Mouse (Mus musculus): Measurements from ENCODE around the gene Rtcb. TPM values are rescaled to one million over a fixed set of nuclear protein-coding genes. Genes with fewer than 3 reads are reported as not detected.

The Rtcb gene
- 106 TPM for total RNA-seq (2023)

GRCm38 (mm10) chr10:85957464-85957950 is at the start of gene Rtcb:
Rtcb (minus strand) TSS chr10:85957823.

GRCm38 (mm10) chr10:85927676-85928445 is 29.8 kb downstream of the Rtcb start, which contains the start of gene Ascl4:
Ascl4 (plus strand) TSS chr10:85927681.

DNA sequence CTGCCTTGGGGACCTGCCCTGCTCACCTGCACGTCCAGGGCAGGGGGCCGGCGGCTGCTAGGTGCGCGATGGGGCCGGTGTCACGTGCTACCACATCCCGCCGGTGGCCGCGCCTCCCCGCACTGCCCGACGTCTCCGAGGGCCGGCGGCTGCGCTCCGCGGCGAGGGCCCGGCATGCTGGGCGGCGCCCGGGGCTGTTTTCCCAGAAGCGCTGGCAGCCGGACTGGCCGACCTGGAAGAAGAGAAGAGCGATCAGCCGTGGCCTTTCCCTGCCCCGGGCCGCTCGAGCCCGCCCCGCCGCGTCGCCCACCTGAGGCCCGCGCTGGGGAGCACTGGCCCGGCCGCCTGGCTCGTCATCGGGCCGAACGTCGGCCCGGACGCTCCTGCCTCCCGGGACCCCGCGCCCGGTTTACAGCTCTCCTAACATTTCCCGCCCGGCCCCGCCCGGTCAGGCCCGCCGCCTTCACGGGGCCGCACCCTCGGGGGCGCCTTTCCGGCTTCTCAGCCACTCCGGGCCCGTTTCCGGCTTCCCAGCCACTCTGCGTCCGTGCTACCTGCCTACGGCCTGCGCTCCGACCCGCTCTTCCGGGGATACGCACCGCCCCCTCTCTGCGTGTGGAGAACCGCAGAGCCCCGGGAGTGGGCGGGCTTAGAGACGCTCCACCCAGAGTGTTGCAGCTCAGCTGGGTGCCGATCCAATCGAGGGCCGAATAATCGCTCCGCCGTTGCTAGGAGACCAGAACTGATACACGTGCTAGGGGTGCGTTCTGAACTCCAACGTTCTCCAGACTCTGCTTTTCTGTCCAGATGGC is 40.9 kb downstream of the Rtcb start, which contains the start of gene Prdm4:
TSS of gene Prdm4 (minus strand) at position 645 of the 812 bp plus-strand sequence.

Other genes with a start within 250 kb of the Rtcb start
- 22.7 TPM for gene Pwp1, start 128.3 kb downstream of the Rtcb start, total RNA-seq (2023)
- gene Prdm4, start 40.7 kb downstream of the Rtcb start, total RNA-seq (2023) = 43.1 TPM
- not detected for gene Ascl4, start 30.1 kb downstream of the Rtcb start, total RNA-seq (2023)
- not detected for gene Bpifc, start 54.1 kb upstream of the Rtcb start, total RNA-seq (2023)
- gene Fbxo7, start 64.1 kb upstream of the Rtcb start, total RNA-seq (2023) = 47.0 TPM